Mouse (Mus musculus): ENCODE results near the gene Olfr293. TPM values are rescaled to one million over a fixed set of nuclear protein-coding genes. Genes with fewer than 3 reads are reported as not detected.

The Olfr293 gene
- polyA plus RNA-seq (2017; shearing (Covaris generic)), result not detected

GRCm38 (mm10) chr7:86648761-86649160 lies at the start of gene Olfr293:
Gene Olfr293 (plus strand): TSS chr7:86649061.

GRCm38 (mm10) chr7:86616543-86616942 lies 32.3 kb upstream of the Olfr293 start, which contains the start of gene Olfr294:
Gene Olfr294 (minus strand): TSS chr7:86616643.

GRCm38 (mm10) chr7:86688030-86688429 lies 39.2 kb downstream of the Olfr293 start, which contains the start of gene Olfr292:
Gene Olfr292 (plus strand): TSS chr7:86688330.

Other genes starting within 250 kb of the Olfr293 start
- not detected for gene Olfr301, start 245.2 kb upstream of the Olfr293 start, polyA plus RNA-seq (2017; shearing (Covaris generic))
- gene Olfr299, start 189.1 kb upstream of the Olfr293 start, polyA plus RNA-seq (2017; shearing (Covaris generic)), result not detected
- not detected for gene Olfr298, start 156.6 kb upstream of the Olfr293 start, polyA plus RNA-seq (2017; shearing (Covaris generic))
- gene Olfr297, start 129.1 kb upstream of the Olfr293 start, polyA plus RNA-seq (2017; shearing (Covaris generic)), result not detected
- 0.29 TPM for gene Olfr295, start 65.2 kb upstream of the Olfr293 start, polyA plus RNA-seq (2017; shearing (Covaris generic))
- not detected for gene Olfr294, start 32.4 kb upstream of the Olfr293 start, polyA plus RNA-seq (2017; shearing (Covaris generic))
- gene Olfr292, start 39.3 kb downstream of the Olfr293 start, polyA plus RNA-seq (2017; shearing (Covaris generic)), result not detected
- not detected for gene Folh1, start 126.9 kb downstream of the Olfr293 start, polyA plus RNA-seq (2017; shearing (Covaris generic))
- 0.09 TPM for gene Vmn2r77, start 146.0 kb downstream of the Olfr293 start, polyA plus RNA-seq (2017; shearing (Covaris generic))